Mouse (Mus musculus): ENCODE measurements around the gene Cwc22.

- TF ChIP-seq CTCF (IDR thresholded peaks at IDR 0.05; ENCODE audit: borderline replicate concordance, control insufficient read depth, extremely low read depth, insufficient read depth, low read length, poor library complexity) (no peak), POLR2A (IDR thresholded peaks at IDR 0.05; ENCODE audit: control insufficient read depth, extremely low read depth, insufficient read depth, low read length, poor library complexity) (no peak)
These were observed 33.3 kb upstream of the Cwc22 start for GRCm38 (mm10) chr2:77979519-77979918.
